Comparison of ENCODE assay signal across 7 mouse cellular contexts in the genomic region with DNA sequence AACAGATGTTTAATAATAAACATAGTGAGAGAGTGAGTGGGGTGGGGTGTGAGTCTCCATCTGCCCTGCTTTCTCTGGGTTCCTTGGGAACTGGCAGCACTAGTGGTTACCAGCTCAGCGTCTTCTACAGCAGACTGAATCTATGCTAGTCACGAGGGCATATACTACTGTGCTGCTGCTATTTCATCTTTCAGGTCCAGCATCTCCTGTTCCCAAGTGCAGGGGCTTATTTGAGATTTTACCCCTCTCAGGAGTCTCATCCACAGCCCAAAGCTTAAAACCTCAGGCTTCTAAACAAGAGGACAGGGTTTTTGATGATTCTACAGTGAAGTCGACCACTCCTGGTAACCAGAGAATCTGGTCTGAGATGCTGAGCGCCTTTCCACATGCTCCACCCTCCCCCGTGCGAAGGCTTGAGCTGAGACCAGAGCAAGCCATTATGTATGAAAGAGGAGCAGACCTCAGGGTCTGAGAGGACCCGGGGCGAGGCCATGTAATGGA. TPM values are rescaled to one million over a fixed set of nuclear protein-coding genes. Genes with fewer than 3 reads are reported as not detected.
A peak's percentile ranks its signal among the peaks of the same experiment; 100 is the strongest.
DNase-seq lines count a peak whose midpoint lies in the region; ATAC-seq lines count a peak whose summit lies in the region.

No protein-coding gene starts in this region.

- no peaks in the 10 kb centered on the region for H3K9me3 ChIP-seq in forebrain, embryonic 10.5 days
- H3K9me3 ChIP-seq in neural tube, embryonic 12.5 days = no peaks in the 10 kb centered on the region
- H3K9me3 ChIP-seq in kidney, embryonic 15.5 days (replicated peaks) = no peaks in the 10 kb centered on the region

- H3K4me3 ChIP-seq in forebrain, embryonic 10.5 days = peak overlapping the region; percentile 71
- H3K4me3 ChIP-seq in neural tube, embryonic 12.5 days = peak overlapping the region; percentile 61
- H3K4me3 ChIP-seq in kidney, embryonic 15.5 days (replicated peaks) = no peak overlapping the region

- peak; percentile 12 for DNase-seq in embryo, embryonic 10 days (ENCODE audit: low spot score)
- DNase-seq in forebrain, embryonic 10.5 days (ENCODE audit: extremely low spot score, low spot score) = peak; percentile 15
- DNase-seq in layer of hippocampus, postnatal 14 days (ENCODE audit: low spot score in 2 of 2) = peak; percentile 40 to 52
- DNase-seq in thymus, postnatal 14 days = no peak

- no peaks in the 10 kb centered on the region for H3K36me3 ChIP-seq in forebrain, embryonic 10.5 days (replicated peaks)
- H3K36me3 ChIP-seq in neural tube, embryonic 12.5 days = no peaks in the 10 kb centered on the region
- no peaks in the 10 kb centered on the region for H3K36me3 ChIP-seq in kidney, embryonic 15.5 days

- H3K4me2 ChIP-seq in neural tube, embryonic 12.5 days (replicated peaks) = peak overlapping the region; percentile 88
- H3K4me2 ChIP-seq in kidney, embryonic 15.5 days = no peak overlapping the region

- no peak for ATAC-seq in neural tube, embryonic 12.5 days (ENCODE audit: low FRiP score, low read depth)
- ATAC-seq in erythroid progenitor cell, adult 5-6 weeks (replicated peaks; ENCODE audit: low FRiP score, poor library complexity, severe bottlenecking) = no peak
- ATAC-seq in kidney, embryonic 15.5 days (replicated peaks; ENCODE audit: low FRiP score) = no peak

- H3K9ac ChIP-seq in neural tube, embryonic 12.5 days = peak overlapping the region; percentile 66
- H3K9ac ChIP-seq in kidney, embryonic 15.5 days = no peak overlapping the region

- 11% methylated on average over 8 of the region's 8 CpGs for WGBS in forebrain, embryonic 10.5 days
- under 1% methylated on average over 8 of the region's 8 CpGs for WGBS in neural tube, embryonic 12.5 days
- WGBS in kidney, embryonic 15.5 days = 4% methylated on average over 8 of the region's 8 CpGs

- H3K4me1 ChIP-seq in forebrain, embryonic 10.5 days = peaks cover 40% of the 10 kb centered on the region
- H3K4me1 ChIP-seq in neural tube, embryonic 12.5 days = peaks cover 10% of the 10 kb centered on the region; the same call in 1 of the 2 replicates
- peaks cover 15% of the 10 kb centered on the region for H3K4me1 ChIP-seq in kidney, embryonic 15.5 days

- H3K27ac ChIP-seq in forebrain, embryonic 10.5 days = no peak overlapping the region
- H3K27ac ChIP-seq in neural tube, embryonic 12.5 days = no peak overlapping the region
- no peak overlapping the region for H3K27ac ChIP-seq in kidney, embryonic 15.5 days

- H3K27me3 ChIP-seq in forebrain, embryonic 10.5 days (ENCODE audit: poor library complexity, severe bottlenecking) = peaks cover 63% of the 10 kb centered on the region
- H3K27me3 ChIP-seq in neural tube, embryonic 12.5 days (replicated peaks) = peaks cover 22% of the 10 kb centered on the region; the same call in 1 of the 2 replicates
- H3K27me3 ChIP-seq in kidney, embryonic 15.5 days = peaks cover 43% of the 10 kb centered on the region

RNA-seq across cellular contexts. Expression of gene Epha5, which starts 2.2 kb away (rescaled TPM):
- 4.1 and 4.4 TPM in 2 replicates for polyA plus RNA-seq in forebrain, embryonic 10.5 days (2016; fragmentation: Nextera tagmentation; extraction: Ambion mirVana)
- total RNA-seq in layer of hippocampus, postnatal 14 days (2021) = 100 to 1,000 TPM; 158 TPM
- 36.4 and 40.3 TPM in 2 replicates for polyA plus RNA-seq in neural tube, embryonic 12.5 days (2016; fragmentation: Nextera tagmentation; extraction: Ambion mirVana)
- not detected in 2 replicates for total RNA-seq in erythroid progenitor cell, adult 5-6 weeks (2015; ENCODE audit: low replicate concordance)
- 0.13 TPM in 1 of 2 replicates, not detected in the other for total RNA-seq in erythroid progenitor cell, adult 5-6 weeks (2017; ENCODE audit: low replicate concordance)
- 0.64 and 1.1 TPM in 2 replicates for polyA plus RNA-seq in kidney, embryonic 15.5 days (2015; fragmentation: Nextera tagmentation; extraction: Ambion mirVana)
